Mouse (Mus musculus): ENCODE measurements around the gene 1700113H08Rik.
A peak's percentile ranks its signal among the peaks of the same experiment; 100 is the strongest.

1700113H08Rik gene

GRCm38 (mm10) chr10:87084236-87084635 is 26.4 kb downstream of the 1700113H08Rik start:
- DNase-seq = no peak

DNA sequence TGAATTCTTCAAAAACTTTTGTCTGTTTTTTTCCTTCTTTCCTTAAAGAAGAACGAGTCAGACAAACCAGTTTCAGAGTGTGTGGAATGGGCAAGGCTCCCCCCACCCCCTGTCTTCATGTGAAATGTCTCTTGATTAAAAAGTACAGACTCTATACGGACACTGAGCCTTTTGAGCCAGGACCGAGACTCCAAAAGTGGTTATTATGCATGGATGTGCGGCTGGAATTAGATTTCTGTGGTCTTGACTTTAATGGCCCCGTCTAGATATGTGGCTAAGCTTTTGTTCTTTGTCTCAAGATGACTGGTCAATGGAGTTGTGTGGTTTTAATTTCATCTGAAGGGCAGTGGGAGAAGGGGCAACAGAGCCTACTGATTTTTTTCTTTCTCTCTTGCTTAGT is 29.8 kb downstream of the 1700113H08Rik start:
- DNase-seq = no peak

DNA sequence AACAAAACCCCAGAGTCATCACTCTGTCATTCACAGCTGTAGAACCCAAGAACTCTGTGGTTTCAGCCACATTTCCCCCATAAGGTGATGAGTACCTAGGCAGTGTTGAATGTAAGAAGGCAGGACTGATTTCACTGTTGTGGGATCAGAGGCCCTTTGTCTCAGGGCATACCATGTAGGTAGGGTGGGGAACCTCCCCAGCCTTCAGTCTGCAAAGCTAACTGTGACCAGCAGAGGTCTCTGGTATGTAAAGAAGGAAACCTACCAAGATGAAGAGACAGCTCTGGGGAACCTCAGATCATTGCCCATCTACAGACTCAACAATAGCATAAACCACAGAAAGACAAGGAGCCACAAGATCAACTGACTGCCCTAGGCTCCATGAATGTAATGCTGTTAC is 36.4 kb downstream of the 1700113H08Rik start:
- peak; percentile 56 for DNase-seq

DNA sequence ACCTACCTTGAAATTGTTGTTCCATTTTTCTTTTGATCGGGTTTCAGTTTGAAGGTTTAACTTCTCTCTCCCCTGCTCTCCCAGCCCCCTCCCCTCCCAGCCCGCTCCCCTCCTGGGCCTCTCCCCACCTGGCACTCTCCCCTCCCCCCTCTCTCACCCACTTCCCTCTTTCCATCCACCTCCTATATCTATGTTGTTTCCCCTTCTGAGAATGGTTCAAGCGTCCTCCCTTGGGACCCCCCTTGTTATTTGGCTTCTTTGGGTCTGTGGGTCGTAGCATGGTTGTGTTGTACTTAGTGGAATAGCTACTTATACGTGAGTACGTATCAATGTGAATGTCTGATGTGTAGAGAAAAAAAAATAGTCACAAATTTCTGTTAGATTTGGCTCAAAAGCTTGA is 40.9 kb downstream of the 1700113H08Rik start:
- no peak for DNase-seq

DNA sequence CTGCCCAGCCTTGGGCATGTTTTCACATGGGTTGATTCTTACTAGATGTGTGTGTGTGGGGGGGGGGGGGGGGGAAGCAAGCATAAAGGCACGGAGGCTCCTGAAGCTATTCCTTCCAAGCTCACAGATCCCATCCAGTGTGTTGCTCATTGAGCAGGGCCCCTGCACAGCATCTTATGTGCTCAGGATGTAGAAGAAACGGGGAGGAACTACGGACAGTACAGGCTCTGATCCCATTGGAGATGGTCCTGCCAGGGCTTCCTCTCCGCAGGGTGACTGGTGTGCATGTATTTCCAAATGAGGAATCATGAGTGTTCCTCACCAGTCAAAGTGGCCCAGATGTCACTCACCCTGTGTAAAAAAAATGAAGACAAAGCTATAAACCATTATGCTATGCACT is 42.8 kb downstream of the 1700113H08Rik start:
- DNase-seq = no peak

DNA sequence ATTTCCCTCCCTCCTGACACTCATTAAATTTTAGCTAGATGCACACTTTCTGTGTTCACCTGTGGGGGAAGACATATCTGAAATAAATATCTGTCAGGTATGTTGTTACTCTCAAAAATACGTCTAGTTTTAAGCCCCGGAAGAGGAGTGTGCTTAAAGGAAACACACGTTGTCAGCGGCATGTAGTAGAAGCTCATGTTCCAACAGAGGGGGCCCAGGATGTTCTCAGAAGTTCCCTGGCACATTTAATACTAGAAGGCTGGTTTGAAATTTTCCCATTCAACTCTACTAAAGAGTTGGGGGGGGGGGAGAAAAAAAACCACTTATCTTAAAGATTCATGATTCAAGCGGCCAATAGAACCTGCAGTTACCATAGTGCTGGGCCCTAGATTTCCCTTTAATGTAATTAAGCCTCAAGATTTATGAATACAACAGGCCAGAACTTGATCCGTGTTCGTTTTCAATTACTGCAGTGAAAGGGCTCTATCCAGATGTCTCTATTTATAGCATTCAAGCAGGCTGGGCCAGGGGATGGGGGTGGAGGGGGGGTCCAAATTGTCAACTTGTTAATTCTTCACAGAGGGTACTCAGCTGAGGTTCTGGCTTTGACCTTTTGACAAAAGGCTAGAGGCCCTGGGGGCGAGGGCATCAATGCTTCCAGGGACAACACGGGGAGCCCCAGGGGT is 43.6 kb downstream of the 1700113H08Rik start:
- DNase-seq = no peak

- no peak for DNase-seq
Observed at GRCm38 (mm10) chr10:87101951-87102320, 44.1 kb downstream of the 1700113H08Rik start.

- no peak for DNase-seq
Observed at GRCm38 (mm10) chr10:87102455-87102854, 44.6 kb downstream of the 1700113H08Rik start.

DNA sequence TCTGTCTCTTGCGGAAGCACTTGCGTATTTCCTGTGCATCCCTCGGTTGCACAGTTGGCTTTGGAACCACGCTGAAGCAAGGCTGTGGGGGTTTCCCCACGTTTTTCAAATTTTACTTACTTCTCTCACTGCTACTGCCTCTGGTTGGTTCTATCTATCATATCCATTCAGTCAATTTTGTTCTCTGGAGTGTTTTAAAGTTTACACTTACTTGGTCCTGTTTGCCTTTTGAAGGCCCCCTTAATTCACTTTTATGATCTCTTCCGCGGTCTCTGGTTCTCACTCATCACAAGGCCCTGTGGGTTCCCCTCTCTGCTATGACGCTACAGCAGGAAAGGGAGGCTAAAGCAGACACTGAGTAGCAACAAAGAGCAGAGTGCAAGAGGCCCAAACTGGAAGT is 45.4 kb downstream of the 1700113H08Rik start:
- no peak for DNase-seq

- no peak for DNase-seq
Observed at GRCm38 (mm10) chr10:87107565-87108297, 49.9 kb downstream of the 1700113H08Rik start.

DNA sequence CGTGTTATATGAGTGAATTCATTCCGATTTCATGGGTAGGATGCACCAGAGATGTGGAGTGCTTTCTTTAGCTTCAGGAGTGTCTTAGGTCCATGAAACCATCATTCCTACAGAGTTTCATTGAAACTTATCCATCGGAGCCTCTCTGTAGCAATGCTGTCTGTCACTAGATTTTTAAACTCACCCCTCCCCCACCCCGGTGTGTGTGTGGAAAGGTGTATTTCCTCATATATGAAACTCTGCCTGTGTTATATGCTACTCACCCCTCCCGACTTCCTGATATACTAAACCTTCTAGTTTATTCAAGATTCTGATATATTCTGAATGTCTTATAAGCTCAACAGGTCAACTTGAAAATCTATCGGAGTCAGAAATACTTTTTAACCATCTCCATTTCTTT is 50.5 kb downstream of the 1700113H08Rik start:
- no peak for DNase-seq

DNA sequence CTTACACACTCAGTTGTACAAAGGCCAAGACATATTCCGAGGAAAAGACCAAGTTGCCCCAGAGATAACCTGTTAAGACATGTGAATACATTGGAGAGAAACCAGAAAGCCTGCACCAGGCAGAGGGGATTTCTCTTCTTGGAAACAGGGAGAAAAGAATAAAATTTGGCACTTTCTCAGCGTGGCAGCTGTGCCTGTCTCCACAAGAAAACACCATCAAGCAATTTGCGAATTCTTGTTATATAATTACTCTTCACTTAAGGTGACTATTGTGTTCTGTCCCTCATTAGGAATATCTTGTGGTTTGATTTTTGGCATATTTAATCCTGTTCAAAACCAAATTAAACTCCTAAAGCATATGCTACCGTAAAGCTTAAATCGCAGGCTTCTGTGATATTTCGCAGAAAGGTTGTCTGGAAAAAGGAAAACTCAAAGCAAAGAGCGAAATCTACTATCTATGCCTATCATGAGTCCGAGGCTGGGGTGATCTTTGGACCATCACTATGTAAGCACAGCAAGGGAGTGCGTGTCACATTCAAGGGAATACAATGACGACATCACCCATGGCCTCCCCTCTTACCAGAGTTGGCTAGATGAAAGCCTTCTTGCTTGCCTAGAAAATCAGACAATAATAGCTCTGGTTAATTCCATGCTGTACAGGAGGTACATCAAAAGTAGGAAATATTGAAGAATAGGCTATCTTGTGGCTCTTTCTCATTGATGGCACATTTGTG is 51.4 kb downstream of the 1700113H08Rik start:
- DNase-seq = no peak

- DNase-seq = no peak
Observed at GRCm38 (mm10) chr10:87110909-87111308, 53.1 kb downstream of the 1700113H08Rik start.

DNA sequence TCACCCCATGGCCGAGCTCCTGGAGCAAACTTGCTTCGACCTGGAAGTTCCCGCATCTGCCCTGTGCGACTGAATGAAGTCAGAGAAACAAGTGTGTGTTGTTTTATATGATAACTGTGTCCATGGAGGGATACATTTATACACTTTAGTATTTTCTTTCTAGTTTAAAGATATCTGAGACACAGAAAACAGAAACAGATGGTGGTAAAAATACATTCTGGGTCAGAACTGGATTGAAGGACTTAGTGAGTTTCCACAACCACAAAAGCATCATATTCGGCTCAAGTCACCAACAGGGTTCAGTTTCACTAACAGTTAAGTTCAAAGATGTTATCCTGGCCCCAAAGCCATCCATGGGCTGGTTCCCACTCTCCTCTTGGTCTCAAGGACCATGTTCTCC is 67.2 kb downstream of the 1700113H08Rik start:
- no peak for DNase-seq

DNA sequence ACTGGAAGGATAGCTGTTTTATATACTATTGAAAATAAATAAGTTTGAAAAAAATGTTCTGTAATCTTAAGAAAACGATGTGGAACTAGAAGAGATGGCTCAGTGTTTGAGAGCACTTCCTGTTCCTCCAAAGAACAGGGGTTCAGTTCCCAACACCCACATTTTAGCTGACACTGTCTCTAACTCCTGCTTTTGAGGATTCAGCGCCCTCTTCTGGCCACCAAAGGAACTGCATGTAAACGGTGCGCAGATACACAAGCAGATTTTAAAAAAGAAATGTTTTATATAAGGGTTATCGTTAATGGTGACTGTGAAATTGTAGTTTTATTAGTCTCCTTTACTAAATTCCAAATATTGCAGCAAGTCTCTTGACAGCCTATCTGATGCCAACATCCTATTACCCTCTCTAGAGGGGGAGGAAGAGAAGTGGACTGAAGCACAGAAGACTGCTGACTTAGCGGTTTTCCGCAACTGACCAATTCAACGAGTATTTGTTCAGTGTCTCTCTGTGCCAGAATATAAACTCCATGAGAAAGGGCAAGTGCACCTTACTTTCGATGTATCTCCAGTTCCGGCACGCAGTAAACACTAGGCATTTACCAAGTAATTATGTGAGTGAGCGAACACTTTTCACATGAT is 68.5 kb downstream of the 1700113H08Rik start:
- DNase-seq = peak; percentile 47

- no peak for DNase-seq
Observed at GRCm38 (mm10) chr10:87151050-87151449, 93.2 kb downstream of the 1700113H08Rik start.

DNA sequence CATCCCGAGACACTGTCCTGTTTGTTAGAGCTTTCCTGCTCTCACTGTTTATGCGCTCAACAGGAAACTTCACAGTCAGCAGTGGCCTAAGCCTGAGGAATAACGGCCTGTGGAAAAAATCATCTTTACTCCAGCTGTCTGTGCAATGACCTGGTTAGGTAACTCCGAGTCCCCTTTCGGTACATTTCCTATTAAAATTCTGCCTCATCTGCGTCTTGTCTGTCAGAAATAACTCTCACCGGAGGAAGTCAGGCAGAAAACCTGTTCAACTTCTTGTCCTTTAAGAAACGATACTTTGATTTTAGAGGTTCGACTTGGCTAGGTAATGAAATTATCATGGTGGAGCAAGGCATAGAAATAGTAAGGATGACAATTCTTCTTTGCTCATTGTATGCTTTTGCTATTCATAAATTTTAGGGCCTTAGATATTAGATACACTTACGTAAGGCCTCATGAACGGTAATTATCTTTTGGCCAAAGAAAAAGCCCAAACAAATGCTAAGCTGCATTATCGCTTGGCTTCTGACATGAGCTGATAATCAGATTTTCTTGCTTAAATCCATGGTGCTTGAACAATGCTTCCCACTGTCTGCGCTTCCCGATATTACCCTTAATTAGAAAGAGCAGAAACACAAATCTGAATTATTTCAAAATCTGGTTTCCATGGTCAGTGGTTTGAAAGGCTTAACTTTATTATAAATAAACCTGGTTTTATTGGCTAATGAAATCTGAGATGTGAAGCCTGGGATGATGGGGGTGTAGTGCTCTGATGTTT is 96.1 kb downstream of the 1700113H08Rik start:
- DNase-seq = no peak

- no peak for DNase-seq
Observed at GRCm38 (mm10) chr10:87159781-87160180, 101.9 kb downstream of the 1700113H08Rik start.

GRCm38 (mm10) chr10:87196123-87196756 is 138.4 kb downstream of the 1700113H08Rik start:
- DNase-seq = no peak

DNA sequence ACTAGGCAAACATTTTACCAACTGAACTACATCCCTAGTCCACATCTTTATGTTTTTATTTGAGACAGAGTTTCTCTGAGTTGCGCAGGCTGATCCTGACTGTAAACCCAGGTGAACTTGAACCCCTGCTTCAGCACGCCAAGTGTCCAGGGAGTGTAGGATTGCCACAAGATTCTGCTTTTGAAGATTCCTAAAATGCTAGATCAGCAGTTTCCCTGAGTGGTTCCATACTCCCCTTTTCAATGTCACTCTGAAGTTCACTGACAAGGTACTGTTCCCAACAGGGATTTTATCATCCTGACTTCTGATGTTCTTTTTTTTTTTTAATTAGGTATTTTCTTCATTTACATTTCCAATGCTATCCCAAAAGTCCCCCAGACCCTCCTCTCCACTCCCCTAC is 140.9 kb downstream of the 1700113H08Rik start:
- no peak for DNase-seq

GRCm38 (mm10) chr10:87209466-87209865 is 151.6 kb downstream of the 1700113H08Rik start:
- DNase-seq = no peak

DNA sequence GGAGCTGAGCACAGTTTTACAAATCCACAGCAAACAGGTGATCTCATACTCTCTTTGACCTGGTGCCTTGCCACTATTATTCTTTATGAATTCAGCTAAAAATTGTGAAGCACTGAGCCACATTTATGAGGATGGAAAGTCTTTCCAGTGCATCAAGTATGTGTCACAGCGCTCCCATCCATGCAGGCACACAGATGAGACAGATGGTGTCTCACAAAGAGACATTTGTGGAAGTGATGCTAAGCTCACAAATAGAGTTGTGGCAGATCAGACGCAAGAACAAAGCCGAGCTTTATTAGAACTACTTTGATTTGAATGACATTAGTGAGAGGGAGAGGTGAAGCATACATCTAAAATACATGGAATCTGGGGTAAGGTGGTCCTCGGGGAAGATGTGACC is 153.2 kb downstream of the 1700113H08Rik start:
- DNase-seq = no peak

All from thymus, postnatal 4 days (tissue).